Mouse (Mus musculus): ENCODE measurements around the gene Kcnmb2.
A peak's percentile ranks its signal among the peaks of the same experiment; 100 is the strongest.

The Kcnmb2 gene

DNA sequence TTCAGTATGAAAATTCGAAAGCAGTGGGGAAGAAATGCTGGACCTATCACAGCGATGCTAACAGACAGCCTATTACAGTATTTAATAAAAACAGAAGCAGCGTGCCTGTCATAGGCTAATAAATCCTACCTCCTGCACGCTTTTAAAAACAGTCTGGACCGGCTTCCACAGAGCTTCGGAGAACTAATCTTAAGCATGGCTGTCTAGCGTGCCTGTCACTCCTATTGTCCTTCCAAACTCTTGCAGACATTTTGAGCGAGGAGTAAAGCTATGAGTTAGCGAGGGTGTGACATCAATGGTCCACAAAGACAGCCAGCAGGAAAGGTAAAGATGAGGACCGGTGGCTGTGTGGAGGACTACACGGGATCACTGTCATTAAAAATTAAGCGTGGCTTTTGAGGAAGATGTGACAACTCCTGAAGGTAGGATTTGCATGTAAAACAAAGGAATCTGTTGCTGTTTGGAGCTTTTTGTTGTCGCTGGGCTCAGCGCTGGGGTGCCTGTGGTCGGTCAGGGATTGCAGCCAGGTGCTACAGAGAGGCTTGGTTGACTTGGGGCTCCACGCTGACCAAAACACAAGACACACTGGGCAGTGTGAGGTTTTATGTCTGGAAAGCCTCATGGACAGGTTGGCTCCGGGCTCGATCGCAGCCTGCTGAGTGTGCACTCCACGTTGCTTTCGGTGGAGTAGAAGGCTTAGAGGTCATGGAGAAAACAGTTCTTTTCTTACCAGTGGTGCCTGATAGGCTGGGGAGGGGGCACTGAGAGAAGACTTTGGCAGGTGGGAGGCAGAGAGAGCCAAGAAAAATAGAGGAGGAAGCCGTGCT lies at the start of gene Kcnmb2:
TSS of gene Kcnmb2 (plus strand) at position 4 of the 827 bp plus-strand sequence.
- no peak for DNase-seq

DNA sequence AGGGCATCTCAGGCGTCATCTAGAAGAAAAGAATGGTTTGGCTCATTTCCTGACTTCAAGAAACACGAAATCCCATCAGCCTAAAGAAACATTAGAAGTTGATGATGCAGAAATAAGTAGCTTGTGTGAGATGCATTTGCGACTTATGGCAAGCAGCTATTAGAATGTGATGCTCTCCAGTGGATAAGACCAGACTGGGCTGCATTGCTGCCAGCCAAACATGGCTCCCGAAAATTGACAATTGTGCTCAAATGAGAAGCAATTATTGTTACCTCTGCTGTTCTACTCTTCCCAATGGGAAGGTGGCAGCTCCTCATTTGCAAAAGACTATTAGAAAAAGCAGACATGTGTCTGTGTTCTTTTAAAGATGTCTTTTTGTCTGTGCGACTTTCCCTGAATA lies 38.8 kb upstream of the Kcnmb2 start:
- DNase-seq: no peak

DNA sequence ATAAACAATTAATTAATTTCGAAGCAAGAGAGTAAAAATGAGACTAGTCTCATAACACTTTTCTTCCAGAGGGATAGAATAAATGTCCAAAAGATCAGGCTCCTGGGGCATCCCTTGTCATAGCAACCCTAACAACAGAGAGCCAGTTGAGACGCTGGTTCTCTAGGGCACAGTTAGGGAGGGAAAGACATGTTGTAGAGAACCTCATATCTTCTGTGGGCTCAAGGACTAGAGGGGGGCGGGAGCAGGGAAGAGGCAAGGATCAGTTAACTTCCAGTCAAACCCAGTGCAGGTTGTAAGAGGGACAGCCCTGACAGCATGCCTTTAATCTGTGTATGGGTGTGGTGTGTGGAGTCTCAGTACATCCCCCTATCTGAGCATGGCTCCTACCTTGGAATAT lies 38.2 kb upstream of the Kcnmb2 start:
- DNase-seq: no peak

DNA sequence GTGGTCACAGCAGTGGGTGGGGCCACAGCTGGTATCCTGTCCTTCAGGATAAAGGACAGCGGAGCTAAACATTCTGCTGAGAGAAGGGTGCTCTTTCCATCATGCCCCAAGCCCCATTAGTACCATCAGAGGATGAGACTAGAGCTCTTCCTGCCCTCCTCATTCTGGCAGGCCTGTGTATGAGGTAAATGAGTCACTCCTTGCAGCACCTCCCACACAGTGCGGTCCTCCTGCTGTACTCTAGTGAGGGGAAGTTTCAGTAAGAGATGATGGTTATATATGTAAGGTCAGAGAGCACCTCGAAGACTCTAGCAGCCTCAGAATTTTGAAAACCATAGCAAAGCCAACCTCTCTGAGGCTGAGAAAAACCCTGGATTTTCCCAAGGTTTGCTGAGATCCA lies 30.8 kb upstream of the Kcnmb2 start:
- DNase-seq: peak; percentile 30

DNA sequence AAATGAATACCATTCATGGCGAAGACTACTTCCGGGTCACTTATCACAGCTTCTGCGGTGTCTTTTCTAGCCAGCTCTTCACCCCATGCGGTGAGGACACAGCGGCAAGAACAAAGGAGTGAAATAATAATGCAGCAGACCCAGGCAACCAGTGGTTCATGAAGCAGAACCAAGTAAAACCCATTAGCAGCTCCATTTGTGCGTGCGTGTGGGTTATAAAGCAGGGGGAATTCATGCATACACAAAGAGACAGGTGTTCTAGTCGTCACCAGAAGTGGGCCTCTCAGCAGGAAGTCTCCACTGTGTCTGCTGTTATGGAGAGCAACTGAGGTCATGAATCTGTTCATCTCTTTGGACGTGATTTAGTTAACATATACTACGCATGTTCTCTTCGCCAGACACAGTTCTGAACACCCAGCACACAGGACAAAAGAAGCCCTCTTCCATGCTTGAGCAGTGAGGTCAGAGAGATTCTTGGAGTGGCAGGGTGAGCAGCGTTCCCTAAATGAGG lies 19.6 kb upstream of the Kcnmb2 start:
- DNase-seq: peak; percentile 51

DNA sequence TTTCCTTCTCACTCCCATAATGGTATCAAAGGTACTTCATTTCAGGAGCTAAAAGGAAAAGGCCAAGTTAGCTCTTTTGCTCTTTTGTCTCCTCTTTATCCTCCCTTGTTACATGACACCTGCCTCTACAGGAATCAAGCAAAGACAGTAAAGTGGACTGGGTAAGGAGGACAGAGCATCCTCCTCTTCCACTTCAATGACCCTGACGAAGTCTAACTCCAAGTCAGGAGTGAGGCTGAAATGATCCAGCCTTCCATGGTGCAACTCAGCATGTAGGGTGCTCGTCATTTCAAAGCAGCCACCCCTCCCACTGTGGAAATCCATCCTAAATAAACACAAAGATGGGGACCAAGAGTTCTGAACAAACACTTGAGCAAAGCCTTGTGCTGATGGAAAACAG lies 9.7 kb upstream of the Kcnmb2 start:
- peak; percentile 33 for DNase-seq

DNA sequence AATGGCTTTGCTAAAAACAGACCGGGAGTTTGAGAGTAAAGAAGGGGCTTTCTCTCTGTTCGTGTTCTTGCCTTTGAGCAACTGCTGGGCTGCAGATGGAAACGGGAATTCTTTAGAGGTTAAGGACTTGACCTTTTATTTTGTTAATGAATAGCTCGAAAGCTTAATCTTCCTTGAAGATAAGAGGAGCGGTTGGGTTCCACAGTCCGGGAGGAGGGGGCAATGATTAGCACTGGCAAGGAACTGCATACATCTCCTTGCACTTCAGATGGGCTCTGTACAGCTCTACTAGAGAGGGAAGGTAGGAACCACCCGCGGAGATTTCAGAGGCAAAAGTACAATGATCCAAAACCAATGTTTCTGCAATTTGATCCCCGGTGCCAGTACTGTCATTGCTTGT lies 1.2 kb downstream of the Kcnmb2 start:
- DNase-seq: peak; percentile 72

DNA sequence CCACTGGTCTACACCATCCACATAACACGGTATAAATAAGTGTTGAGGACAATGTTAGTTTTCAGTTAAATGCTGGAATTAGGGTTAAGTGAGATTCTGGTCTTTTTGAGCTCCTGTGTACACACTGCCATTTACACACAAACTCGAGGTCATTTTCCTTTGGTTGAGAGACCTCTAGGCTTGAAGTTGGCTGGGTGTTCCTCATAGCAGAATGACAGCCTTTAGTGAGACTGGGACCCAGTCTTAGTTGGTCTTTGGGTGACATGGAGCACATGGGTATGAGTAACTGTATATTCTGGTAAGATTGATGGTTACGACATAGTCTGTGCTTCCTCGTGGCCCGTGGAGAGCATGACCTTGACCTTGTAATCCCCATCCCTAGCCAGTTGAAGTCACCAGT lies 1.8 kb downstream of the Kcnmb2 start:
- DNase-seq: peak; percentile 63

DNA sequence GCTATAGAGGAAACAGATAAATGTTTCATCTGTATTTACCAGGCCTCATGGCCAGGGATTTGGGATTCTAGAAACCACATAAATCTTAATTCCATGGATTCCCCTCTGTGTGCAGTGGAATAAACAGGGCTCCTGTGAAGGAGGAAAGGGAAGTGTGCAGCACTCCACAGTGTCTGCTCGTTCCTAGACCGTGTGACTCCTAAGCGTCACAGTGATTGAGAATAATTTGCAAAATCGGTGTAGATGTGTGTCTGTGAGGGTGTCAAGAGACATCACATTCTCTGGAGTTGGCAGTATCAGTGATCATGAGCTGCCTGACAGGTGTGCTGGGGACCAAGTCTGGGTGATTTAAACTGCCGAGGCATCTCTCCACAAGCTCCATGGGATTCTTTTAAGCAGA lies 8.9 kb downstream of the Kcnmb2 start:
- no peak for DNase-seq

DNA sequence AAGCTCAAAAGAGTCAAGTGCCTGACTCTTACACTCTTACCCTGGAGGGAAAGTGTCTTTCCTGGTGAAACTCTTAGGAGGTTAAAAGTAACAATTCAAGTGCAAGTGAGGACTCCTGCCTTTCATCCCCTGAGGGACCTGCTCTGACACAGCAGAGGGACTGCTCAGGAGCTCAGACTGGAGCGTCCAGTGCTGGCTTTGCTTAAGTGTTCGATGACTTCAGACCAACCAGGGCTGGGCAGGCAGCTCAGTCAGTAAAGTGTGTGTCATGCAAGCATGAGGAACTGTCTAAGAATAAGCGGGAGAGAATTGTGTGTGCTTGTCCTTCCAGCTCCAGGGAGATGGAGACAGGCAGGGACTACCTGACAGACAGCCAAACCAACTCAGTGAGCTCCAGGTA lies 9.4 kb downstream of the Kcnmb2 start:
- no peak for DNase-seq

DNA sequence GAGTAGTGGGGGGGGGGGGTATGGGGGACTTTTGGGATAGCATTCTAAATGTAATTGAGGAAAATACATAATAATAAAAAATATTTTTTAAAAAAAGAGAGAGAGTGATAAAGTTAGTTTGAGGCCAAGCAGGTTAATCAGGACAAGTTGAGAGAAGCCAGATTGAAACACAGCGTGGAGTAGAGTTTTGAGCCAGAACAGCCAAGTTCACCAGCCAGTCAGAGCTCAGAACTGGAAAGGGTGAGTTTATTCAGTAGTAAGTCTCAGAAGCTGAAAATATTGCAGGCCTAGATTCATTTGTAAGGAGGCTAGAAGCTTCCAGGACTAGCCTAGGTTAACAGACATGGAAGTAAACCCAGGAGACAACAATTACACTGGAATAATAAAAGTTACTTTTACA lies 26.2 kb downstream of the Kcnmb2 start:
- no peak for DNase-seq

DNA sequence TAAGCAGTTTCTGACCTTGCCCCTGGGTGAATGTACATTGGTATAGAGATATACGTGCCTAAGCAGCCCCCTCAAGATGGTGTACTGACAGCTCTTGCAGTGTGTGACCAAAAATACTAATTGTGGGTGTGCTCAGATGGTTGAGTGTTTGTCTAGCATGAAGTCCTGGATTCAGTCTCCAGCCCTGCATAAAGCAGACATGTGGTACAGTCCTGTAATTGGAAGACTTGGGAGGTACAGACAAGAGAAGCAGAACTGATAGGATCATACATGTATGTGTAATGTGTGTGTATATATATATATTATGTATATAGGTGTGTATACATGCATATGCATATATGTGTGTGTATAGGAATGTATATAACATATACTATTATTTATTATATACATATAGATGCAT lies 32.4 kb downstream of the Kcnmb2 start:
- no peak for DNase-seq

DNA sequence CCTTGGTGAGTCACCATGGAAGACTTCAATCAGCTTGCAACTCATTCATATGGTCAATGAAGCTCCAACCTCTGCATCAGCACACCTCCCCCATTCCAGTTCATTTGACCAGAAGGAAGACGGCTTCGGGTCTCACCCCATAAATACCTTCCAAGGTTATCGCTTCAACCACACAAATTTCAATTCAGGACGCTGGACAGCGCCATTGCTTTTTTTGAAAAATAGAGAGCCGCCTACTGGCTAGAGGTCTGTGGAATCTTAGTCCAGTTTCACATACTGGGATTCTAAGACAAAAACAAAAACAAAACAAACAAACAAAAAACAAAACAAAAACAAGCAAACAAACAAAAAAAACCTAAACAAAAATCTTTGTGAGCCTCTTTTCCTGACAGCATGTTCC lies 39.2 kb downstream of the Kcnmb2 start:
- no peak for DNase-seq

DNA sequence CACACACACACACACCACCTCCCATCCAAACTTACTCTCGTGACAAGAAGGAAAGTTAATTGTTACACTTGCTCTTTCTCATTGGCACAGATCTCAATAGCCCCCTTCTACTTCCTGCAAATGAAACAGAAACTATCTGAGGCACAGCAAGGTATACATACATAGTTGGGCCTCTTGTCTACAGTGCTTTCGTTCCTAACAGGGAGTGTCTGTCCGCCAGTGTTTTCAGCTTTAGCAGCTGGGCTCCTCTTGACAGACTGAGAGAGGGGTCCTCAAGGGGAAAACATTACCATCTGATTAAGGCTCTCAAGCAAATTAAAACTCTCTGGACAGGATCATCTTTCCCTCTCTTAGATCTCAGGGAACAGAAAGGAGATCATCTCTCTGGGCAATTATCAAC lies 51.9 kb downstream of the Kcnmb2 start:
- no peak for DNase-seq

DNA sequence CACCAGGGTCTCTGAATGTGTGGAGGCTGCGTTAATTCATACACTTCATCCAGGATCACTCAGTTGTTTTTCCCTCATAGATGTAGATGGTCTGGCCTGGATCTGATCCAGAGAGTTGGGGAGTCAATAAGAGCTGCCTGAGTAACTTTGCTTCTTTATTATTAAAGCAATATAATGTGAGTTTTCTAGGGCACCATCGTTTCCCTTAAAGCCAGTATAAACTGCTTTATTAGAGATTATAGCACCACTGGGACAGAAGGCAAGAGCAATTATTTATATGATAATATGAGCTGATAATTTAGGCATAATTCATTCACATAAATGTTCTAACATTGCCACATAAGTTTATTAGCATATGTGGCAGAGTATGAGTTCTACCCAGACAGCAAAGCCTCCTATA lies 52.7 kb downstream of the Kcnmb2 start:
- no peak for DNase-seq

DNA sequence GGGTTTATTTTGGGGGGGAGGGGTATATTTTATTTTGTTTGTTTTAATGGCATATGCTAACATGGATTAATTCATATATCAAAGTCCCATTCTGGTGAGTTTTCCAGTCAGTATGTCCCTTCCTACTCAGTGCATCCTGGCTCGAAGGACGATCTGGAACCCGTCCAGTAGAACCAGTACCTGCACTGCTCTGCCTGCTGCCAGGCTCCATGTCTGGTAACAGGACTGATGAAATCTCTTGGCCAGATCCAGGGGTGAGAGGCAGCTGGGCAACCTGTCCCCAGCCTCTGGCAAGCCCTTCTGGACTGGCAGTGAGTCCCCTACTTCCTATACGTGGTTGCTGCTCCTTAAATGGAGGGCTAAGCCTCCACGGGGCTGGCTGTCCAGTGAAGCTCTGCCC lies 57.5 kb downstream of the Kcnmb2 start:
- no peak for DNase-seq

DNA sequence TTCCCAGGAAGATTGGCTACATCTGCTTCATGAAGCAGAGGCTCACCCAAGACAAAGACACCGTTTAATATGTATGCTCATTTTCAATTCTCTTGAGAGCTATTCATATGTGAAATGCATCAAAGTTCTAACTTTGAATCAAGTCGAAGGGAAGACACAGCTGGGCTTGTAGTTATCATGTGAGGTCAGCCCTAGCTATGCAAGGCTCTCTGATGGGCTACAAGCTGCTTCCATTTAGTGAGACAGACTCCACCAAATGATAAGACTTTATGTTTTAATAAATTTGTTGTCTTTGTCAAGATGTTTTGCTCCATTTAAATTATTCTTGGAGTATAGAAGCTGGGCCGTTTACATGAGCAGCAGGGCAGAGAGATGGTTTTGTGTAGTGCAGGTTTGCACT lies 58.9 kb downstream of the Kcnmb2 start:
- peak; percentile 18 for DNase-seq

DNA sequence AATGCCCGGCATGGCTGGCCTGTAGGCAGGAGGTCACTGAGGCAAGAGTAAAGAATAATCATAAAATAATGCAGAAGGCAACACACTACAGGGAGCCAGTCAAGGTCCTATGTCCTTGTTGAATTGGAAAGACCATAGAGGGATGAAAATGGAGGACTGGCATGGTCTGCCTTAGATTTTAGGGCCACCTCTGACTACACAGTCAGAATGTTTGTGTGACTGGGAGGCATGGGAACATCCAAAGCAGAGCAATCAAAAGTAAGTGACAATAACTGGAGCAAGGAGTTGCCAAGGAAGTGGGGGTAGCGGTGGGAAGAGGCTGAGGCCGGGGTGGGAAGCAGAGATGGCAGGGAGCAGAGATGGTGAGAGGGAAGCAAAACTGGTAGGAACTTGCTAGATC lies 60.8 kb downstream of the Kcnmb2 start:
- DNase-seq: peak; percentile 79

DNA sequence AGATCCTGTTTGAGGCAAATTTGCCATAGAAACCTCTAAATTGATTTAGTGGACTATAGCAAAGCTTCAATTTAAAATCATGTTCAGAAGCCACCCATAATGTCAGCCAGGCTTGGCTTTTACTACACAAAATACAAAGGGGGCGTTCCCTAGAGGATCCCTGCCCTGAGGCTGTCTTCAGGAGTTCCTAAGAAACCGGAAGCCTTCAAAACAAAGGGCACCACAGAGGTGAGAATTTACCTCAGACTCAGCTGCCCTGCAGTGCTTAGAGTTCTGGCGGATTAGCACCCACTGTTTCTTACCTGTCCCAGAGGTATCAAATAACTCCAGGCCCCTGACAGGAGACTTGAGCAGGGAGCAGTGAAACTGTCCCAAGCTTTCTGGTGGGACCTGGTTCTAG lies 77.4 kb downstream of the Kcnmb2 start:
- DNase-seq: peak; percentile 68

DNA sequence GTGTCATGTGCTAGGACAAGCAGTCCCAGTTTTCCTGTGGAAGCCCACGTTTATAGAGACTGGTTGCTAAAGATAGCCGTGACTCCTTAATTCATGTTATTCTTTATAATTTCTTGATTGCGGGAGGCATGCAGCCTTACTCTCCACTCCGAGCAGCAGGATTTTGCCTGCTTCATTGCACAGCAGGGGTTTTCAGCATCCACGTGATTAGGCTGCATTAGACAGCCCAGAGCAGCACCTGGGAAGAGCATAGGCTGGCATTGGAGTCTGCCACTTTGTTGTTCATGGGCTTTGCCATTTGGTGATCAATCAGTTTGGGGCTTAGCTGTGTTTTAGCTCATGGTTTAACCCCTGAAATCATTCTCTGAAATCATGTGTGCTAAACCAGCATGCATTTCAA lies 80.1 kb downstream of the Kcnmb2 start:
- peak; percentile 25 for DNase-seq

DNA sequence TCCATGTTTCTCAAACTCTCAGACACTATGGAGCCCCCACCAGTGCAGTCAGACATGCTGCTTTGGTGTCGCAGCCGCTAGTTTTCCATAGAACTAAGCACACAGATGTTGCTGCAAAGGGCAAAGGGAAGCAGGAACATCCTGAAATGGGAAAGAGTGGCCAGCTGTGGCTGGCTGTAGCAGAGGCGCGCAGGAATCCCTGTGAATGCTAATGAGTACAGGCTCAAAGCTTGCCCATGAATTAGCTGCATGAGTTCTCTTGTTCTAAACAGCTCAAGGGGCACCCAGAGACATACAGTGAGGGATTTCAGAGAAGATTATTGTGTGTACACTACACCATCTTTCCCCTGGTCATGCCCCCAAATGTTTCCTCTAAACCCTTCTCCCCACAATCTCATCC lies 82.8 kb downstream of the Kcnmb2 start:
- no peak for DNase-seq

DNA sequence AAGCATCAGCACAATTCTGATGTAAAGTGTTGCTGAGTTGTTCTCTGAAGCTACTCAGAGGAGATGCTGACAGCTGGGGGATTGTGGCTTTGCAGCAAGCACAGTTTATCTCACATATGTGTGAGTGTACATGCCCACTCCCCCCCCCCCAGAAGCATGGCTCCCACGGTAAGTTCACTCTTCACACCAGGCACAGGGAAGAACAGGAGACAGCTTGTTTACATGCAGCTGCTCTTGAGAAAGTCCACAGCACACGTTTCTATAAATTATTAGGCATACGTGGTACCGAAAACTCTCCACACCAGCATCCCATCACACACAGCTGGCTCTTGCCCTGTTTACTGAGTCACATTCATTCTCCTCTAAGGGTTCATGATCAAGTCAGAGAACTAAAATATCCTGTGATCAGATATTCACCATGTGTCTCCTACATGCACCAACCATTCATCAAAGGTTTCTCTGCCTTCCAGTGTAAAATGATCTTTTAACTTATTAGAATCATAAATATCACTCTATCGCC lies 89.3 kb downstream of the Kcnmb2 start:
- peak; percentile 55 for DNase-seq

DNA sequence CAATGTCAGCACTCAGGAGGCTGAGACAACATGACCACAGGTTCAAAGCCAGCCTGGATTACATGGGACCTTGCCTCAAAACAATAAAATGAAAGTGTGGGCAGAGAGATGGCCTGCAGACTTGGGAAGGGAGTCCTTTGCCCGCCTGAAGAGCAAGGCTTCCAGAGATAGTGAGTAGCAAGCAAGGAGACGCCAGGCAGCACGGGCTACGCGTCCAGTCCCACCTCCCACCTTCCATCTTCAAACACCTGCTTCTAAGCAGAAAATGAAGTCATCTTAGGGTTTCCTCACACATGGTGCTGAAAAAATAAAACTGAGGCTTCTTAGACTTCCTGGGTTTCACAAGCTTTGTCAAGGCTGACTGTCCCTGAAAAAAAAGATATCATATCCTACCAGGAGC lies 109.3 kb downstream of the Kcnmb2 start:
- DNase-seq: peak; percentile 54

DNA sequence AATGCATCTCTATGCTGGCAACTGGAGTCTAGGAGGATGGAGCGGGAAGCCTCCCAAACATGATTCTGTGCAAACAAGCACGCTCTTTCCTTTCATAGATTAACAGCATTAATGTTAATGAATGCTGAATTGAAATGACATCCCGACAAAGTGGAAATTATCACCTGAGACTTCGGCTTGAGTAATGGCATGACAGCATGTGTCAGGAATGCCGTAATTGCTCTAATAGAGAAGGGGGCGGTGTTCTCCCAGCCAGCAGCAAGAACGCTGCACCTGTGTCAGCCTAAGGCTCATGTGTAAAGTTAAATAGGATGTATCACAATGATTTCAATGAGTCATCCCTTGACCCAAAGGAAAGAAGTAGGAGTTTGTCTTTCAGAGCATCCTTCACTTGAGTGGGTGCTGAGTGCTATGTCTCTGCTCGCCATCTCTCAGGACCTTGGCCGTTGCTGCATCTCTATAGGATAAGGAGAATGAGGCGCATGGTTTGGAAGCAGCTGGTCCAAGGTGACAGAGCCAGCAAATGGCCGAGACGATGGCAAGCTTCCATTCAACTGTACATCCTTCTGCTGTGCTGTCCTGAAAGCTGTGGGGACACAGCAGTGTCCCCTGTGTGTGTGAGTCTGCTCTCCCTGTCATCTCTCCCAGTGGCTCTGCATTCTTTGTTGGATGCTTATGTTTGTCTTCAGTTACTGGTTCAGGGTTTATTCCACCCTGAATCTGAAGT lies 110.1 kb downstream of the Kcnmb2 start:
- DNase-seq: peak; percentile 63

Measured in heart, adult 11 months (tissue).